Mouse (Mus musculus): ENCODE measurements around the gene Chek2. TPM values are rescaled to one million over a fixed set of nuclear protein-coding genes. Genes with fewer than 3 reads are reported as not detected.

Gene Chek2
- total and polyA plus RNA-seq, 3 experiments: 2.5 to 100 (median 70.4) TPM

DNA sequence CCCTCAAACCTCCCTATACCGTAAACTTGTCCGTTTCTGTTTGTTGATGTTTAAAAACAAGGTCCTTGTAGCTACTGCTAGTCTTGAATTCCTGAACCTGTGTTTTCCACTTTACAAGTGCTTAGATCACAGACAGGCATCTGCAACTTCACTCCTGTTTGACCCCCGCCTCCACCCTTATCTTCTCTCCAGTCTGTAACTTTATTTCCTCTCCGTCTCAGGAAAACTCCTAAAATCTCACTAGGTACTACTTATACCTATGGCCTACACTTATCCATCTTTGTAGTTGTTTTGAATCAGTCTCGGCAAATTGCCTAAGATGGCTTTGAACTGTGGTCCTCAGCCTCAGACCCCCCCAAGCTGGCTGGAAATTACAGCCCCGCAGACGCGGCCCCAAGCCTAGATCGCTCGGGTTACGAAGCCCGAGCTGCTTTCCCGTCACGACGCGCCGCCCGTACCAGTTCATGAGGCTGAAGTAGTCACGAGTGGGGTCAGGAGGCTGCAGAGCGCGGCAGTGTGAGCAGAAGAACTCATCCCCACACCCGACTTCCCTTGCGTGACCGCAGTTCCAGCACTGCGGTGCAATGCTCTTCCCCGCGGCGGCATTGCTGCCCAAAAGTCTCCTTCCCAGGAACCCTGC, 621 bp upstream of the Chek2 start:
- Histone ChIP-seq H3K36me3 (replicated peaks) (peaks cover 37% of the 10 kb centered on the region), H3K4me3 (ENCODE audit: low read depth, low read length) (peak overlapping the region; percentile 95), H3K9me3 (replicated peaks) (no peaks in the 10 kb centered on the region), H3K27me3 (ENCODE audit: insufficient read depth, low read length) (no peaks in the 10 kb centered on the region), H3K4me1 (ENCODE audit: insufficient read depth, low read depth, low read length) (peaks cover 47% of the 10 kb centered on the region)
- DNase-seq (ENCODE audit: low spot score): no peak
- TF ChIP-seq GATA1 (IDR thresholded peaks at IDR 0.05; ENCODE audit: borderline replicate concordance, low read length): no peak
- no peak for TF ChIP-seq TAL1 (conservative IDR thresholded peaks at IDR 0.05; ENCODE audit: low read depth, low read length)
- TF ChIP-seq CTCF (IDR thresholded peaks at IDR 0.05; ENCODE audit: low read depth, low read length): no peak
- no peak for TF ChIP-seq GATA2 (IDR thresholded peaks at IDR 0.05; ENCODE audit: borderline replicate concordance, low read depth, low read length)
- no peak for TF ChIP-seq POLR2AphosphoS5 (IDR thresholded peaks at IDR 0.05; ENCODE audit: insufficient replicate concordance, low read depth, low read length)
- ATAC-seq (ENCODE audit: extremely low read depth, insufficient number of reproducible peaks, low FRiP score, poor library complexity, severe bottlenecking): no peak

DNA sequence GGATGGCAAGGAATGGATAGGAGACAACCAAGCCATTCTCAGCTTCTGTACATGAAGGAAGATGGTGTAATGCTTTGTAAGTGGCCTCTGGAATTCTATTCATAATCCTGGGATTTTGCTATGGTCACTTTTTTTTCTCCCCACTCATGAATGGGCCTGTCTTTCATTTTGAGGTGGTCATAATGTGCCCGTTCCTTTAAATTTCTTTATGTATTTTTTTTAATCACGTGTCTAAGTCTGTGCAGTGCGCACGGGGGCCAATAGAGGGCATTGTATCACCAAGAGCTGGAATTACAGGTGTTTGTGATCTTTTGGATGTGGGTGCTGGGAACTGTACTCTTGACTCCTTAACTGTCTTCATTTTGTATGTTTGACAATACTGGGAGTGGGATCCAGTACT, 686 bp downstream of the Chek2 start:
- no peak for ATAC-seq (ENCODE audit: extremely low read depth, insufficient number of reproducible peaks, low FRiP score, poor library complexity, severe bottlenecking)
- no peak for DNase-seq (ENCODE audit: low spot score)
- Histone ChIP-seq H3K9me3 (replicated peaks) (no peaks in the 10 kb centered on the region), H3K4me1 (ENCODE audit: insufficient read depth, low read depth, low read length) (peaks cover 38% of the 10 kb centered on the region), H3K4me3 (ENCODE audit: low read depth, low read length) (peak overlapping the region; percentile 95), H3K27me3 (ENCODE audit: insufficient read depth, low read length) (no peaks in the 10 kb centered on the region), H3K36me3 (replicated peaks) (peaks cover 27% of the 10 kb centered on the region)
- TF ChIP-seq GATA2 (IDR thresholded peaks at IDR 0.05; ENCODE audit: borderline replicate concordance, low read depth, low read length) (no peak), CTCF (IDR thresholded peaks at IDR 0.05; ENCODE audit: low read depth, low read length) (peak; percentile 35; the same call in 1 of the 2 replicates)

DNA sequence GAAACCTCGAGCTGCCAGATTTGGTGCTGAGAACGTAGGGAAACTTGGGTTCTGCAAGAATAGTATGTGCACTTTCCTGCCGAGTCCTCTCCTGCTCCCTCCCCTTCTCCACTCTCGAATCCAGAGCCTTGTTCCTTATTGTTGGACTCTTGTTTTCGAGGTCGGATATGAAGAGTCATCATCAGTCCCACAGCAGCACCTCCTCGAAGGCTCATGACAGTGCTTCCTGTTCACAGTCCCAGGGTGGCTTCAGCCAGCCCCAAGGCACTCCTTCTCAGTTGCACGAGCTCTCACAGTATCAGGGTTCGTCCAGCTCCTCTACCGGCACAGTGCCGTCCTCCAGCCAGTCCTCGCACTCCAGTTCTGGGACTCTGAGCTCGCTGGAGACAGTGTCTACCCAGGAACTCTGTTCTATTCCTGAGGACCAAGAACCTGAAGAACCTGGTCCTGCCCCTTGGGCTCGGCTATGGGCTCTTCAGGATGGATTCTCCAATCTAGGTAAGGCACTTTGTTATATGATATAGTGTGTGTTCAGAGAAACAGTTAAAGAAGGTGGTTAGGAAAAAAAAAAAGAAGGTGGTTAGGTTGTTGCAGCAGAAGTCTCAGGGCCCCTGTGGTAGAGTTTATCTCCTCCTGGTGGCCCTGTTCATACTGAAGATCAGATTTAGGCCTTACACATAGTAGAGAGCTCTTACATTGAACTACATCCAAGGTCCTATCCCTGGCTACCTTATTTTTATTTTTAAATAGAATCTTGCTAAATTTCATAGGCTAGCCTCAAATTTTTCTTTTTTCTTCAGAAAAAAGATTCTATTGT, 1.5 kb downstream of the Chek2 start:
- peak; percentile 7 for DNase-seq (ENCODE audit: low spot score)
- H3K4me3 ChIP-seq (ENCODE audit: low read depth, low read length): peak overlapping the region; percentile 95
- peaks cover 26% of the 10 kb centered on the region for H3K36me3 ChIP-seq (replicated peaks)
- H3K9me3 ChIP-seq (replicated peaks): no peaks in the 10 kb centered on the region
- no peak for TF ChIP-seq CTCF (IDR thresholded peaks at IDR 0.05; ENCODE audit: low read depth, low read length)
- TF ChIP-seq TAL1 (conservative IDR thresholded peaks at IDR 0.05; ENCODE audit: low read depth, low read length): no peak
- no peak for TF ChIP-seq GATA2 (IDR thresholded peaks at IDR 0.05; ENCODE audit: borderline replicate concordance, low read depth, low read length)
- no peak for TF ChIP-seq POLR2AphosphoS5 (IDR thresholded peaks at IDR 0.05; ENCODE audit: insufficient replicate concordance, low read depth, low read length)
- TF ChIP-seq GATA1 (IDR thresholded peaks at IDR 0.05; ENCODE audit: borderline replicate concordance, low read length): no peak
- no peak for ATAC-seq (ENCODE audit: extremely low read depth, insufficient number of reproducible peaks, low FRiP score, poor library complexity, severe bottlenecking)
- no peaks in the 10 kb centered on the region for H3K27me3 ChIP-seq (ENCODE audit: insufficient read depth, low read length)
- peaks cover 30% of the 10 kb centered on the region for H3K4me1 ChIP-seq (ENCODE audit: insufficient read depth, low read depth, low read length)

DNA sequence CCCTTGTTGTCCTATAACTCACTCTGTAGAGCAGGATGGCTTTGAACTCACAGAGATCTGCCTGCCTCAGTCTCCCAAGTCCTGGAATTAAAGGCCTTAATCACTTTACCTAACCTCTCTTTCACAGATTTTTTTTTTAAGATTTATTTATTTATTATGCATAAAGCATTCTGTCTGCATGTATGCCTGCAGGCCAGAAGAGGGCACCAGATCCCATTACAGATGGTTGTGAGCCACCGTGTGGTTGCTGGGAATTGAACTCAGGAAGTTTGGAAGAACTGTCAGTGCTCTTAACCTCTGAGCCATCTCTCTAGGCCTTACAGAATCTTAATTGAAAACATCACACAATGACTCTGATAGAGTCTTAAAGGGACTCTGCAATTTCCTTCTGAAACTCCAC, 13.2 kb downstream of the Chek2 start:
- H3K4me3 ChIP-seq (ENCODE audit: low read depth, low read length): no peak overlapping the region
- no peaks in the 10 kb centered on the region for H3K9me3 ChIP-seq (replicated peaks)
- TF ChIP-seq GATA2 (IDR thresholded peaks at IDR 0.05; ENCODE audit: borderline replicate concordance, low read depth, low read length) (no peak), GATA1 (IDR thresholded peaks at IDR 0.05; ENCODE audit: borderline replicate concordance, low read length) (no peak), CTCF (IDR thresholded peaks at IDR 0.05; ENCODE audit: low read depth, low read length) (no peak), POLR2AphosphoS5 (IDR thresholded peaks at IDR 0.05; ENCODE audit: insufficient replicate concordance, low read depth, low read length) (no peak)
- no peaks in the 10 kb centered on the region for H3K27me3 ChIP-seq (ENCODE audit: insufficient read depth, low read length)
- peaks cover 23% of the 10 kb centered on the region for H3K4me1 ChIP-seq (ENCODE audit: insufficient read depth, low read depth, low read length)
- ATAC-seq (ENCODE audit: extremely low read depth, insufficient number of reproducible peaks, low FRiP score, poor library complexity, severe bottlenecking): no peak
- H3K36me3 ChIP-seq (replicated peaks): peaks cover 96% of the 10 kb centered on the region
- DNase-seq (ENCODE audit: low spot score): no peak

DNA sequence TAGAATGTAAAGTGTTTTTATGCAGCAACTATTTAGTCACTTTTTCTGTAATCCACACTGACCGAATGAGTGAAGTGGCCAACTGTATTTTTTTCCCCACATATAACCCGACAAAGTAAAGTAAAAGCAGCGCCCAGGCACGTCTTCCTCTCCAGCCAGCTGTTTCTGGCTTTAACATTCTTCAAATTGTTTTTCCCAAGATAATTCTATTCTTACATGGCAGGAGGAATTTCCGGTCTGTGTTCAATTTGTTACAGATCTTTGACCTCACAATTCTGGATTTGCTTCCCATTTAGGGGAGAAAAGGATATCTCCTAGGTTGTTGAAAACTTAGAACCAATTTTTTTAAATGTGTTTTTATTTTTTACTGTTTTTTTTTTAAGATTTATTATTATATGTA, 17.3 kb downstream of the Chek2 start:
- H3K36me3 ChIP-seq (replicated peaks): peaks cover 97% of the 10 kb centered on the region
- peaks cover 5% of the 10 kb centered on the region; the same call in 1 of the 2 replicates for H3K4me1 ChIP-seq (ENCODE audit: insufficient read depth, low read depth, low read length)
- no peak for DNase-seq (ENCODE audit: low spot score)
- ATAC-seq (ENCODE audit: extremely low read depth, insufficient number of reproducible peaks, low FRiP score, poor library complexity, severe bottlenecking): no peak
- no peaks in the 10 kb centered on the region for H3K9me3 ChIP-seq (replicated peaks)
- no peaks in the 10 kb centered on the region for H3K27me3 ChIP-seq (ENCODE audit: insufficient read depth, low read length)
- H3K4me3 ChIP-seq (ENCODE audit: low read depth, low read length): no peak overlapping the region
- TF ChIP-seq POLR2AphosphoS5 (IDR thresholded peaks at IDR 0.05; ENCODE audit: insufficient replicate concordance, low read depth, low read length): no peak
- no peak for TF ChIP-seq GATA2 (IDR thresholded peaks at IDR 0.05; ENCODE audit: borderline replicate concordance, low read depth, low read length)
- TF ChIP-seq TAL1 (conservative IDR thresholded peaks at IDR 0.05; ENCODE audit: low read depth, low read length): no peak
- no peak for TF ChIP-seq CTCF (IDR thresholded peaks at IDR 0.05; ENCODE audit: low read depth, low read length)

DNA sequence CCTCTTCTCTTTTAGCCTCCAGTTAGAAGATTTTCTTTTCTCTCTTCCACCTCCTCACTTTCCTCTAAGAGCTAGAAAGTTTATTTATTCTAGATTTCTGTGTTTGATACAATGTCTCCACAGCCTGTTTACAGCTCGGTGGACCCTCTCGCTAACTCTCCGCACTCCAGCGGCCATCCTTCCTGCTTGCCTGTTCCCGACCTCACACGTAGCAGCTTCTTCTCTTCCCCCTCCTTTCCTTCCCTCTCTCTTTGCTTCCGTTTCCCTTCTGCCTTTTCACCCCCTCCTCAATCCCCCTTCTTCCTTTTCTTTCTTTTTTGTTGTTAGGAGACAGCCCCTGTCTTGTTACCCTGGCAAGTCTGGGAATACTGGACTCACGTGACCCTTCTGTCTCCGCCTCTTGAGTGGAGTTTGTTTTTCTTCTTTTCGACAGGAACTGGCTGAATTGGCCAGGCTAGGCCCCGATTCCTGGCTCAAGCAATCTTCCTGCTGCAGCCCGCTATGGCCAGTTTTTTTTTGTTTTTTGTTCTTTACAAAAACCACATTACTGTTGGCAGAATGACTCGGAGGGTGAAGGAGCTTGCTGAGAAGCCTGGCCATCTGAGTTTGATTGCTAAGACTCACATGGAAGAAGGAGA, 19.4 kb downstream of the Chek2 start:
- H3K4me3 ChIP-seq (ENCODE audit: low read depth, low read length): no peak overlapping the region
- no peak for ATAC-seq (ENCODE audit: extremely low read depth, insufficient number of reproducible peaks, low FRiP score, poor library complexity, severe bottlenecking)
- no peak for TF ChIP-seq GATA2 (IDR thresholded peaks at IDR 0.05; ENCODE audit: borderline replicate concordance, low read depth, low read length)
- no peaks in the 10 kb centered on the region for H3K4me1 ChIP-seq (ENCODE audit: insufficient read depth, low read depth, low read length)
- peaks cover 97% of the 10 kb centered on the region for H3K36me3 ChIP-seq (replicated peaks)
- H3K9me3 ChIP-seq (replicated peaks): no peaks in the 10 kb centered on the region
- no peak for DNase-seq (ENCODE audit: low spot score)
- H3K27me3 ChIP-seq (ENCODE audit: insufficient read depth, low read length): no peaks in the 10 kb centered on the region
